Mouse (Mus musculus) lung, postnatal 0 days (tissue): ENCODE measurements around the gene Yipf2. TPM values are rescaled to one million over a fixed set of nuclear protein-coding genes. Genes with fewer than 3 reads are reported as not detected.

Source experiments
- ATAC-seq: fragments of 200-750 bp; cut with Nextera tagmentation; 2 replicates; pipeline ENCODE4 v1.8.0; 2017; ENCODE audit warnings: moderate library complexity
- DNase-seq: peaks from one replicate; pipeline ENCODE4 v3.0.0-alpha.2; 2016; ENCODE audit warnings: low spot score
- H3K27ac ChIP-seq: fragments of 300-500 bp; sonication (generic); 2 replicates; pipeline ENCODE4 v1.5.1; 2014; ENCODE audit warnings: antibody characterized with exemption, mild to moderate bottlenecking, low read length, mixed read lengths
- H3K27me3 ChIP-seq: fragments of 300-500 bp; sonication (generic); replicated peaks from 2 replicates; pipeline ENCODE4 v1.6.1; 2014; ENCODE audit warnings: low read length, mixed read lengths; ENCODE audit not compliant: insufficient read depth
- H3K36me3 ChIP-seq: fragments of 300-500 bp; sonication (generic); 2 replicates; pipeline ENCODE4 v1.6.1; 2014; ENCODE audit warnings: low read length, mixed read lengths; ENCODE audit not compliant: insufficient read depth
- H3K4me1 ChIP-seq: fragments of 300-500 bp; sonication (generic); 2 replicates; pipeline ENCODE4 v1.6.1; 2014; ENCODE audit warnings: antibody characterized with exemption, low read depth, low read length, mixed read lengths; ENCODE audit not compliant: insufficient read depth
- H3K4me2 ChIP-seq: fragments of 300-500 bp; sonication (generic); replicated peaks from 2 replicates; pipeline ENCODE4 v1.6.1; 2014; ENCODE audit warnings: low read depth, mild to moderate bottlenecking, low read length, moderate library complexity, mixed read lengths
- H3K4me3 ChIP-seq: fragments of 300-500 bp; sonication (generic); 2 replicates; pipeline ENCODE4 v1.5.1; 2014; ENCODE audit warnings: low read depth, low read length
- H3K9ac ChIP-seq: fragments of 300-500 bp; sonication (generic); replicated peaks from 2 replicates; pipeline ENCODE4 v1.6.1; 2014; ENCODE audit warnings: low read depth, mild to moderate bottlenecking
- H3K9me3 ChIP-seq: fragments of 300-500 bp; sonication (generic); 2 replicates; pipeline ENCODE4 v1.6.1; 2016; ENCODE audit warnings: low read length, mixed read lengths
- CTCF ChIP-seq: IDR thresholded peaks from 2 replicates; pipeline ENCODE4 v1.5.1; 2016; ENCODE audit warnings: antibody characterized with exemption, mild to moderate bottlenecking
- EP300 ChIP-seq: IDR thresholded peaks from 2 replicates; pipeline ENCODE4 v1.6.1; 2016; ENCODE audit warnings: antibody characterized with exemption, mild to moderate bottlenecking, control low read depth
- WGBS: fragments of 180-500 bp; shearing (Covaris S2); extraction: QIAGEN DNeasy Blood & Tissue Kit; methylation state at CpG from one replicate; pipeline ENCODE4 v1.1.7; 2014; 5-methylcytosine and 5-hydroxymethylcytosine counted together
- polyA plus RNA-seq: library from polyadenylated mRNA; unstranded; fragments of >200 nt; fragmentation: Nextera tagmentation; extraction: Ambion mirVana; gene quantifications from 2 replicates; pipeline ENCODE4 v1.2.1, GENCODE M21; 2015

The Yipf2 gene
- polyA plus RNA-seq, 1 experiment from 2014 or later = 28.3 TPM

DNA sequence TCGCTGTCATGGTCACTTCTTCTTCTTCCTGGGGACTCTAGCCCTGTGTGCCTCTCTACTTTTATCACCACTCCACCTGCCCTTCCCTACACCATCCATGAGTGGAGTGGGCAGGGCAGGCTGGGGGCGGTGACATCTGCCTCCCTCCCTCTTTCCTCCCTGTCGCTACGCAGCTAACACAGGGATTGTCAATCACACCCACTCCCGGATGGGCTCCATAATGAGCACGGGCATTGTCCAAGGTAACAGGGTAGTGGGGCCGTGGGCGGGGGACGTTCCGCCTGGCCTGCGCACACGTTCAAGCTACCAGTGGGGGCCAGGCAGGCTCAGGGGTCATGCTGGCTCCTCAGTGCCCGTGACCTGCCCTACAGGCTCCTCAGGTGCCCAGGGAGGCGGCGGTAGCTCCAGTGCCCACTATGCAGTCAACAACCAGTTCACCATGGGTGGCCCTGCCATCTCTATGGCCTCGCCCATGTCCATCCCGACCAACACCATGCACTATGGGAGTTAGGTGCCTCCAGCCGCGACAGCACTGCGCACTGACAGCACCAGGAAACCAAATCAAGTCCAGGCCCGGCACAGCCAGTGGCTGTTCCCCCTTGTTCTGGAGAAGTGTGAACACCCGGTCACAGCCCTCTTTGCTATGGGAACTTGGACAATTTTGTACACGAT, 4.8 kb downstream of the Yipf2 start:
- H3K27ac ChIP-seq = no peak overlapping the region
- ATAC-seq = no peak
- H3K36me3 ChIP-seq = peaks cover 24% of the 10 kb centered on the region
- TF ChIP-seq EP300 = no peak
- no peak for TF ChIP-seq CTCF
- no peak overlapping the region for H3K9ac ChIP-seq
- H3K4me3 ChIP-seq = no peak overlapping the region
- DNase-seq = no peak
- no peaks in the 10 kb centered on the region for H3K27me3 ChIP-seq
- no peak overlapping the region for H3K4me2 ChIP-seq
- H3K4me1 ChIP-seq = no peaks in the 10 kb centered on the region
- no peaks in the 10 kb centered on the region for H3K9me3 ChIP-seq
- 87% methylated on average over 23 of the region's 23 CpGs for WGBS

DNA sequence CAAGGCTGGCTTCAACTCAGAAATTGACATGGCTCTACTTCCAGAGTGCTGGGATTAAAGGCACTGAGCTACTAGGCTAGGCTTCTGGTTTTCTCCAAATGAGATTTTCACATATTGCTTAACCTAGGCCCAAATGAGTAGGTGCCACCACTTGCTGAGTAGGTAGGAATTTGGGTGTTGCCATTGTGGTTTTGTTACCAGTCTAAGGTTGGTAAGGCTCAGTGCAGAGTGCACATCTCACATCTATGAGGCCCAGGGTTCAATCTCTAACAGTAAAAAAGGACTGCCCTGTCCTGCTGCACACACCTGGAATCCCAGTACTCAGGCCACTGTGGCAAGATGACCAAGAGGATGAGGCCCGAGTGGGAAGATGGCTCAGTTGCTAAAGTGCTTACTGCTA, 7.2 kb downstream of the Yipf2 start:
- no peaks in the 10 kb centered on the region for H3K9me3 ChIP-seq
- no peak overlapping the region for H3K4me2 ChIP-seq
- DNase-seq = no peak
- no peak for ATAC-seq
- 95% methylated on average over 1 of the region's 1 CpGs for whole genome bisulfite sequencing
- H3K27me3 ChIP-seq = no peaks in the 10 kb centered on the region
- H3K4me3 ChIP-seq = no peak overlapping the region
- no peaks in the 10 kb centered on the region for H3K4me1 ChIP-seq
- H3K36me3 ChIP-seq = peaks cover 42% of the 10 kb centered on the region
- TF ChIP-seq CTCF = no peak
- no peak for TF ChIP-seq EP300
- H3K27ac ChIP-seq = no peak overlapping the region
- H3K9ac ChIP-seq = no peak overlapping the region

DNA sequence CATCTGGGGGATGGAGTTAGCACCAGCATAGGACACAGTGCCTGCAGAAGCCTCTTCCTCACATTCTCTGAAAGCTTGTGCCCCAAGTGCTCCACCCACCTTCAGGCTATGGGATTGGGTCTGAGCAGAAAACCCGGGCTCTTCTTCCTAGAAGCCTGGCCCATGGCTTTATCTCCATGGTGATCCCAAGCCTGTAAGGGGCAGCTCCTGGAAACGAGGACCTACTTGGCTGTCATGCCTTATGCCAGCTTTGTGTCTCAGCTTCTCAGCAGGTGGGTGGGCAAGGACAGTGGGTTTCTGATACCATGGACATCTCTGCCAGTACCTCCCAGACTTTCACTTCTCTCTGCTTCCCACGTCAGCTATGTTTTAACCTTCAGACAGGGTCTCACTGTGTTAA, 14.4 kb downstream of the Yipf2 start:
- H3K36me3 ChIP-seq = peaks cover 30% of the 10 kb centered on the region
- WGBS = 75% methylated on average over 3 of the region's 3 CpGs
- no peaks in the 10 kb centered on the region for H3K4me1 ChIP-seq
- no peak overlapping the region for H3K4me2 ChIP-seq
- no peak overlapping the region for H3K9ac ChIP-seq
- no peak overlapping the region for H3K27ac ChIP-seq
- no peak for DNase-seq
- no peak overlapping the region for H3K4me3 ChIP-seq
- no peaks in the 10 kb centered on the region for H3K9me3 ChIP-seq
- H3K27me3 ChIP-seq = no peaks in the 10 kb centered on the region
- no peak for ATAC-seq
- TF ChIP-seq EP300 = no peak
- no peak for TF ChIP-seq CTCF

DNA sequence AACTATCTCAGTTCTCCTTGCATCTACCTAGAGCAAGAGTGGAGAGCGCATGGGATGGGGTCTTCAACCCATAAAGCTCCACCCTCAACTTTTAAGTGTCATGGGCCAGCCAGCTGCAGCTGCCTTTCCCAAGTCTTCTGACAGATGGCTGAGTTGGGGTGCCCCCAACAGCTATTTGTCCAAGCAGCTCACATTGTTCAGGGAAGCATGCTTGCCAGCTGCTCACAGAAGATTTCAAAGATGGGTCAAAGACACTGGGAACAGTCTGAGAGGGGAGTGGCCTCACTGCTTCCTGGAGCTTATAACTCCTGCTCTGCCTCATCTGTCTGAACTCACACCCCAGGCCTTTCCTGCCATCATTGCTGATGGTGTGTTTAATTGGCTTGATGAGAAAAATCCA, 16.3 kb downstream of the Yipf2 start:
- no peak for ATAC-seq
- Histone ChIP-seq H3K36me3 (peaks cover 26% of the 10 kb centered on the region; the same call in 1 of the 2 replicates), H3K27ac (no peak overlapping the region), H3K4me1 (no peaks in the 10 kb centered on the region), H3K9ac (no peak overlapping the region), H3K4me2 (no peak overlapping the region), H3K27me3 (no peaks in the 10 kb centered on the region), H3K4me3 (no peak overlapping the region), H3K9me3 (no peaks in the 10 kb centered on the region)
- WGBS = 88% methylated on average over 1 of the region's 1 CpGs
- no peak for DNase-seq
- TF ChIP-seq EP300 (no peak), CTCF (no peak)

DNA sequence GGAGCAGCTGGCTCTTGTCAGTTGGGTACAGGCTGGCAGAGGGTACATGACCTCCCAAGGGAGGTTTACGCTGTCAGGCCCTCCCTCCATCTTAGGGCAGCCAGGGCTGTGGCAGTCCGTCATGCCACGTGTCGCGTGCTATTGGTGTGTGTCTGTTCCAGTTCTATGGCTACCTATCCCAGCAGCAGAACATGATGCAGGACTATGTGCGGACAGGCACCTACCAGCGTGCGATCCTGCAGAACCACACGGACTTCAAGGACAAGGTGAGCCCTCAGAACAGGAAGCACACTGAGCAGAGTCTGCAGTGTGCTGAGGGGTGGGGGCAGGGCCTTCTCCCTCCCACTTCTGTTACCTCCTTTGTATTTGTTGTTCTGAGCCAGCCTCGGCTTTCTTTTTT, 17.4 kb downstream of the Yipf2 start:
- no peaks in the 10 kb centered on the region for H3K4me1 ChIP-seq
- WGBS = 91% methylated on average over 10 of the region's 10 CpGs
- H3K4me3 ChIP-seq = no peak overlapping the region
- no peaks in the 10 kb centered on the region for H3K9me3 ChIP-seq
- ATAC-seq = no peak
- H3K9ac ChIP-seq = no peak overlapping the region
- TF ChIP-seq CTCF = no peak
- no peak for TF ChIP-seq EP300
- H3K27me3 ChIP-seq = no peaks in the 10 kb centered on the region
- H3K27ac ChIP-seq = no peak overlapping the region
- H3K4me2 ChIP-seq = no peak overlapping the region
- H3K36me3 ChIP-seq = peaks cover 21% of the 10 kb centered on the region; the same call in 1 of the 2 replicates
- DNase-seq = no peak

DNA sequence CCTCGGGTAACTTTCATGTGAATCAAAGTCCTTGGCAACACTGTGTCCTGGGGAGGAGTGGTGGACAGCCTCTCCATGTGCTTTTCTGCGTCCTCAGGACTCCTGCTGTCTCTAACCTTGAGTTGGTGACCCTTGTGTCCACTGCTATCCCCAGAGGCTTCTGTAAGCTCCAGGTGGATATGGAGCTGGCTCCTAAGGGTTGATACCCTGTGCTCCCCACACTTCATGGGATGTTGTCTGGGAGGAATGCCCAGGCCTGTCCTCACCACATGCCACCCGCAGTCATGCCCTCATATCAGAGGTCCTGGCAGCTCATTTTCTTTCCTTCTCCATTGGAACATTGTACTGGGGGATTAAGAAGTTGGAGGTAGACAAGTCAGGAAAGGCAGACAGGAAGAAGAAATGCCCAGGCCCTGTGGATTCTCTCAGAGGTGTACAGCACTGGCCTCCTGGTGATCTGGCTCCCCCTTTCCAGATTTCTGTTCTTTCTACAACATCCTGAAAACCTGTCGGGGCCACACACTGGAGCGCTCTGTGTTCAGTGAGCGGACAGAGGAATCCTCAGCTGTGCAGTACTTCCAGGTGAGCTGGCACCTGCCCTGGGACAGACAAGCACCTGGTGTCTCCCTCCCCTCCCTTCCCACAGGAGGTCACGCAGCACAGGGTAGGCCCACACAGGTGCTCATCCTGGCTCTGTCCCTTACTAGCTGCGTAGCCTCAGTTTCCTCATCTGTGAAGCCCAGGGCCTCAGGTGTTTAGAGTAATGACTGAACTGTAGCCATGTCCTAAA, 18.4 kb downstream of the Yipf2 start:
- Histone ChIP-seq H3K27ac (no peak overlapping the region), H3K4me1 (no peaks in the 10 kb centered on the region), H3K36me3 (peaks cover 23% of the 10 kb centered on the region; the same call in 1 of the 2 replicates), H3K4me3 (no peak overlapping the region), H3K27me3 (no peaks in the 10 kb centered on the region), H3K4me2 (no peak overlapping the region), H3K9me3 (no peaks in the 10 kb centered on the region), H3K9ac (no peak overlapping the region)
- 91% methylated on average over 8 of the region's 8 CpGs for WGBS
- ATAC-seq (no peak), DNase-seq (no peak)
- TF ChIP-seq EP300 (no peak), CTCF (no peak)
